Mouse (Mus musculus) testis, postnatal 14 days (tissue): ENCODE measurements around the gene Prr13.
A peak's percentile ranks its signal among the peaks of the same experiment; 100 is the strongest.

Experiments
- DNase-seq: peaks from one replicate; pipeline ENCODE4 v3.0.0; 2021; ENCODE audit warnings: low spot score

Prr13 gene

DNA sequence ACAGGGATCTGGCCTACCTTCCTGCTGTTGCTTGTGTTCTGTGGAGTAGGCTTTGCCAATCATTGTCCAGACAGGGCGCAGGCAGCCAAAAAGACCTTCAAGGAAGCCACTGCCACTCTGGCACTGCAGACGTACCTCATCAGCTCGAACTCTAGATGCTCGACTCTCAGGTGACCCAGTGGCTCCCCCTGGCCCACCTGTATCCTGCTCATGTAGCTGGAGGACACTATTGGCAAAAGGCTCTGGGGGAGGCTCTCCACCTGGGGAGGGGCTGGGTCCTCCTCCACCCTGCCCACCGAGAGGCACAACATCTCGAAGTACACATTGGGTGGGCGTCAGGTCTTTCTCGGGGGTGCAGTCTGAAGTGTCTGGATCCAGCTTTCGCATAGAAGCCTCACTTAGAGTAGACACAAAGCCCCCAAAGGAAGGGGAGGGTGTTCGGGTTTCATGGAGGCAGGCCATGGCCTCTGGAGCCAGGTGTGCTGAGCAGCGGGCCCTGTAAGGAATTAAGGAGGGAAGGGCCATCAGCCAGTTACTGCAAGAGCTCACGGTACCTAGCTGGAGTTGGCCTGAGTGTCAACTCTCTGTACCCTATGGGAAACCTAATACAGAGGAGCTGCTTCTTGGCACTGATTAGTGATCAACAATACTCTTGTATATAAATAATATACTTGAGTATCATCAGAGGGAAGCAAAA, 46.4 kb downstream of the Prr13 start:
- DNase-seq: peak; percentile 9

DNA sequence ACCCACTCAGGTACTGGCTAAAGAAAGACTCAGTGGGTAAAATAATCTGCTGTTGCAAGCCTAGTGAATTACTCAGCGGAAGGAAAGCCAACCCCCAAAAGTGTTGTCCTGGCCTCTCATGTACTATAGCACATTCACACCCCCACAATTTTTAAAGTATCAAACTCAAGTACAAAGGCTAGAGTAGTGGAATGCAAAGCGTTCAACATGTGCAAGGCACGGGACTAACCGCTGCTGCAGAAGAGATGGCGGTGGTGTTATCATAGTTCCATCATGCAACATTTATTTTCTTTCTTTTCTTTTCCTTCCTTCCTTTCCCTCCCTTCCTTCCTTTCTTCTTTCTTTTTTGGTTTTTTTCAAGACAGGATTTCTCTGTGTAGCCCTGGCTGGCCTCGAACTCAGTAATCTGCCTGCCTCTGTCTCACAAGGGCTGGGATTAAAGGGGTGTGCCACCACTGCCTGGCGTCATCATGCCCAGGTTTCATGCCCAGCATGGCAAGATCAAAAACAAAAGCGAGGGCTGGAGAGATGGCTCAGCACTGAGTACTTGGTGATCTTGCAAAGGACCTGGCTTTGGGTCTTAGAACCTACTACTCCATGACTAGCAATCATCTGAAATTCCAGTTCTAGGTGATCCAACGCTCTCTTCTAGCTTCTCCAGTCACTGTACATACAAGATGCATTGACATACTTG, 47.1 kb downstream of the Prr13 start:
- no peak for DNase-seq

DNA sequence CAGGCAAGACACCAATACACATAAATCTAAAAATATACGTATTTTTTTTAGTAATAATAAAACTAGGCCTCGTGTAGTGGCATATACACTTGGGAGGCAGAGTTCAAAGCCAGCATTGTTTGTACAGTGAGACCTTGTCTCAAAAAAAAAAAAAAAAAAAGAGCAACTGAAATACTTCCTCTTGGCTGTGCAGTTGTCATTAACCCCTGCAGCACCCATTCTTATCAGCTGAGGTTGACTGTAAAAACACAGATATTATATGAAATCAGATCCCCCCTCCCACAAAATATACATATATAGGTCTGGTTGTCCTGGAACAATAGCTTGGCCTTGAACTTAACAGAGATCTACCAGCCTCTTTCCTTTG, 47.6 kb downstream of the Prr13 start:
- DNase-seq: no peak

DNA sequence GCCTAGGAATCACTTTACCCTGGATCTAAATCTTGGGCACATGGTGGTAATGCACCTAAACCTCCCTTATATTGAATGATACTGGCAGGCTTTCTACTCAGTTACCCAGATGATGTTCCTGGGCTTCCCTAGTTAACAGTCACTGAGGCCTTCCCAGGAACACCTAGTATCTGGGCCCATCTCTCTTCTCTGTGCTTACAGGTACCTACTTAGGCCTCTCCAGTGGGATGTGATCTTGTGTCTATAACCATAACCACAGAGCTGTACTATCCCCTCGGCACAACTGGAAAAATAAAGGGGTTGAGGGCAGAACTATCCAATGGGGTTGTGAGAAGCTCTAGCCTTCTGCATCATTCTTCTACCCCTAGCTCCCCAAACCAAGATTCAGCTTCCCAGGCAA, 48.0 kb downstream of the Prr13 start:
- DNase-seq: no peak

DNA sequence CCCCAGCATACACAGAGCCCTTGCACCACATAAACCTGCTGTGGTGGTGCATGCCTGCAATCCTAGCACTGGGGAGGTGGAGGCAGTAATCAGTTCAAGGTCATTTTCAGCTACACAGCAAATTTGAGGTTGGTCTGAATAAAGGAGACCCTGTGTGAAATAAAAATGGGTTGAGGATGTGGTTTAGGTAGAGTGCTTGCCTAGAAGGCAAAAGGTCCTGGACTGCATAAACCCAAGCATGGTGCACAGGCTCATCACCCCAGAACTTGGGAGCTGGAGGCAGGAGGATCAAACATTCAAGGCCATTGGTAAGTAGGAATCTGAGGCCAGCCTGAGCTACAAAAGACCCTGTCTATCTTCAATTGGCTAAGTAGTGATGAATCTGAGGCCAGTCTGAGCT, 48.7 kb downstream of the Prr13 start:
- no peak for DNase-seq

DNA sequence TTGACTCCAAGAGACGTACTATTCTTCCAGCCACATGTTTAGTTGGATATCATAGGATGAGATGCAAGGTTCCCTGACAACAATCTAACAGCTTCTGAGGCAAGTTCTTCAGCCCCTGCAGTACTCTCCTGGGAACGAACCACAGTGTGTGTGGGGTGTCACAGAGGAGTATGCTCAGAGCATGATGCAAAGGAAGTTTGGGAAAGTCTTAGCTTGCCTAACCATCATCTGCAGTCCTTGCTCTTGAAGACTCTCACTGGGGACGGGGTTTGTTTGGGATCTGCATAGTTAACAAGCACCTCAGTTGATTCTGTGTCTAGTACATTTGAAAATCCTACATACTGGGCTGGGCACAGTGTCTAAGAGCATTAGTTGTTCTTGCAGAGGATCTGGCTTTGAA, 49.5 kb downstream of the Prr13 start:
- DNase-seq: no peak

DNA sequence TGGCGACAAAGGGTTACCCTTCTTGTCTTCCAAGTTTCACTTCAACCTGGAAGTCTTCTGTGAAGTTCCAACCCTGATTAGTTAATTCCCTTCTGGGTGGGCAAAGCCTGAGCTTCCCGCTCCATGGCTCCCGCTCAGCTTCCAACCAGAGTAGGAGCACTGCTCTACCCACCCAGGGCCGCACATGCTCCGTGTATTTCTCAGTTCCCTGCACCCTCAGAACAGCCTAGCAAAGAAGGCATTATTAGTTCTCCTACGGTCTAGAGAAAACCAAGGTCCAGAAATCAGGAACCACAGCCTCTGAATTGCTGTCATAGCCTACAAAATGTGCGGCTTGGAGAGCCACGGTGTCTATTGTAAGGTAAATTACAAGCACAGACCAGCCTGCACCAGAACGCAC, 51.3 kb downstream of the Prr13 start:
- DNase-seq: peak; percentile 21

DNA sequence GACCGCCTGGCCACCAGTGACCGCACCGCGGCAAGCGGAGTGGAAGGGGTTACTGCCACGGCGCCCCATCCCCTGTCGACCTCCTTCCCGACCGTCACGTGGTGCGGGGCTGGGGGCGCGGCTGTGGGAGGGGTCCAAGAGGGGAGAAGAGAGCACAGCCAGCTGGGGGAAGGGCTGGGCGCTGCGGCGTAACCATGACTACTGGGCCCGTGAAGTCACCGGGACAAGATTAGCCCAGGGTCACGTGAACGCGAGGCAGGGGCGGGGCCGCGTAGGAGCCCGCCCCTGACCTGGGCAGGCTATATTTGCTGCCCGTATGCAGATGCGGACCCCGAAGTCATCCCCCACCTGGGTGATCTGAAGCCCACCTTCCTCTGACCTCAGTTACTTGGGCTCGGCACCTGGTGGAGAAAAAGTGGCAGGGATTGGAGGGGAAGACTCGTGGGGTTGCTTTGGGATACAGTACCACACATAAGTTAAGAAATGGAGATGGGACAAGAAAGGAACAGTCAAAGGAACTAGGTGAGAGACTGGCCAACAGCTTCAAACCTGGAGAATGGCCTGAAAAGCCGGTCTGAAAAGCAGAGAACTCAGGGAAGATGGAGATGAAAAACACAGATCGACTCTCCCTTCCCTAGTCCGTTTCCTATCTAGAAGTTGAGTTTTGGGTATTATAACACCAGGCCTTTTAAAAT, 51.9 kb downstream of the Prr13 start:
- DNase-seq: peak; percentile 87

DNA sequence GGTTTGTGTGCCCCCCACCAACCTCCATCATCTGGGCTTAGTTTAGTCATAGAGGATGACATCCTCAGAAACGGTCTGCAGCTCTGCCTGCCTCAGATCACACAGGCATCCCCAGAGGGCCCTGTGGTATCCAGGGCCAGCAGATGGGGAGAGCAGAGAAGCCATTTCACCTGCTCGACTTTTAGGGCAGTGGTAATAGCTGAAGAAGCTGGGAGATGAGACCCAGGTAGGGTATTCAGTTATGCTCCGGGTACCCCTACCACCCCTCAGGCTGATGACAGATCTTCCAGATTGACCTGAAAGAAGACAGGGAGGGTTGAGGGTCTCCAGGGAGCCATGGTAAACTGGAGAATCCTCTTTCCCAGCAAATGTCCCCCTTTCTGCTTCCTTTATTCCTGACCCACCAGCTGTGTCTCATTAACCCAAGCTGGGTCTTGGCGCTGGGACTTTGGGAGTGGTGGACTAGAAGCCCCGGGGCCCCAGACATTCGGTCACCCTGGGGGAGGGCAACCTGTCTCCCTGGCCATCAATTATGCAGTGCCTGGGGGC, 52.5 kb downstream of the Prr13 start:
- DNase-seq: peak; percentile 20

DNA sequence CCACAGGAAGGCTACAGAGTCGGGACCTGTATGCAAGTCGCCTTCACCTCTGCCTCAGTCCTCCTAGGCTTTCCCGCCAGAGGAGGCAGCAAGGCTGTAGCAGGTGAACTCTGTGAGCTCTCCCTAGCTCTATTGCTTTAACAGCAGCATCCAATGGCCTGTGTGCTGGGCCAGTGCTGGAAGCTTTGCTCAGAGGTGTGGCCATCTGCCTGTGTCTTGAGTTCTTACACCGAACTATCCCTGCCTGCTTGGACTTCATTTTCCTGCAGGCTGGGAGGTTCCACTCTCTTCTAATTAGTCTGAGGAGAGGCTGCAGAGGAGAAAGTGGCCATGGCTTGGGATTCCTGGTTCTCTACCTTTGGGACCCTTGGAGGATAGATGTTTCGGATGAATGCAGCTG, 53.2 kb downstream of the Prr13 start:
- DNase-seq: peak; percentile 15
